Mouse (Mus musculus) lung, postnatal 14 days (tissue): ENCODE results near the gene Pde9a.
A peak's percentile ranks its signal among the peaks of the same experiment; 100 is the strongest.

Experiments used
- DNase-seq: peaks from one replicate; pipeline ENCODE4 v3.0.0; 2021

Gene Pde9a

GRCm38 (mm10) chr17:31389432-31390050, 3.5 kb downstream of the Pde9a start:
- DNase-seq: no peak

- peak; percentile 56 for DNase-seq
Observed at GRCm38 (mm10) chr17:31391462-31391861, 5.5 kb downstream of the Pde9a start.

DNA sequence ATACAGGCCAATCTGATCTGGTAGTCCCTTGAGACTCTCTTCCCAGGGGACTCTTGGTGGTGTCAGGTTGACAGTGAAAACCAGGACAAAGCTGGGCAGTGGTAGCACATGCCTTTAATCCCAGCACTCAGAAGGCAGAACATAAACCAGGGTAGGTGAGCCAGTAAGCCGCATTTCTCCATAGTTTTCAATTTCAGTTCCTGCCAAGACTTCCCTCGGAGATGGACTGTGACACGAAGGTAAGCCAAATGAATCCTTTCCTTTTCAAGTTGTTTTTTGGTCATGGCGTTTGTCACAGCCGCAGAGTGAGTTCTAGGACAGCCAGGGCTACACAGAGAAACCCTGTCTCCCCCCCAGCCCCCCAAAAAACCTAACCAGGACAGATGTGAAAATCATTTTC, 6.0 kb downstream of the Pde9a start:
- no peak for DNase-seq

GRCm38 (mm10) chr17:31393811-31394210, 7.8 kb downstream of the Pde9a start:
- DNase-seq: no peak

GRCm38 (mm10) chr17:31400294-31400693, 14.3 kb downstream of the Pde9a start:
- no peak for DNase-seq

GRCm38 (mm10) chr17:31401160-31401559, 15.2 kb downstream of the Pde9a start:
- DNase-seq: no peak

DNA sequence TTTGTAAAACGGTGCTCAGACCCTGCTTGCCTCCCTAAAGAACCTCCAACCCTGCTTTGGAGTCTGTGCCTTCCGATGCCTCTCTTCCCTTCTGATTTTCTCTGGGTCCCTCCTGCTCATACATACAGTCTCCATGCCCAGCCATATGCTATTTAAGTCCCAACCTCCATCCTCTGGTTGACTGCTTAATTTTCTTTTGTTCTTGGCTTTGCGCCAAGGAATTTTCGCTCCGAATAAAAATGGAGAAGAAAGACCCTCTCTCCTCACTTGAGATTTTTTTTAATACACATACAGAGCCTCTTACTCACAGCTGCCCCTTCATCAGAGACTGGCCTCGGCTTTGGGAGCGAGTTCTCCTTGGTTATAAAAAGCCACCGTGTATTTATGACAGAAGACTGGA, 16.7 kb downstream of the Pde9a start:
- DNase-seq: no peak

GRCm38 (mm10) chr17:31405694-31406227, 19.8 kb downstream of the Pde9a start:
- no peak for DNase-seq

DNA sequence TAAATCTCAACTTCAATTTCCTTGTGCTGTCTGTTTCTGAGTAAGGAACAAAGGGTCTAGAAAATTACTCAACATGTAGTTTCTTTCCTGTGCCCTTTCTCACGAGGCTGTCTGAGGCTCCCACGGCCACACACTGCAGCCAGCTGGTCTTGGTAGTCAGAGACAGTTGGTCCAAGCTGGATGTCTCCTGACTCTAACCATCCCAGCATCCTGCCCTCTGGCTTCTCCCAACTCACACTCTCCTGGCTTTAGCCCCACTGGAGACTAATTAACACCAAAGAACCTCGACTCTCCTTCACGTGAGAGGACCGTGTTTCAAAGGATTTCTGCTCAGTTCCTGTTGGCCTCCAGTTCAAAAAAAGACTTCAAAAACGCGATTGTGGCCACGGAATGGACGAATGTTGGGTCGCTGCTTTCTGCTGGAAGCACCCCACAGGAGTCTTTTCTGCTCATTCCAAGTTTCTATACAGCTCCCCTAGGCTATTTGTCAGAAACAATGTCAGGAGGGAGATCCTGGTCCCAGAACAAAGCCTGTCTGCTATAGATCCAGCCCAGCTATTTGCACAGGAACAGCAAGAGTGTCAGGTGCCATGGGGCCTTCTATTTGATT, 23.8 kb downstream of the Pde9a start:
- peak; percentile 45 for DNase-seq

DNA sequence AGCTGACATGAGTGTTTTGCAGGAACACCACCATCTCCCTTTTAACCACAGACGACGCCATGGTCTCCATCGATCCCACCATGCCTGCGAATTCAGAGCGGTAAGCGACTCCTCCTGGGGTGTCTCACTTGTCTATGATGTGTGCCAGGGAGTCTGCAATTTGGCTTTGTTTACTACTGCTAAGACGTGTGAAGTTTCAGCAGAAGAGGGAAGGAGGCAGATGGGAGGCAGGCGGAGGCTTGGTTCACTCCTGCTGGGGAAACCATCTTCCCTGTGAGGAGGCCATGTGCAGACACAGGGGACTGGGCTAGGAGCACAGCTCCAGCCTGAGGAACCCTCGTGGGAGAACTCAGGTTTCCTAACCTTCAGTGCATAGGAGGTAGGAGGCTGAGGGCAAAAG, 29.2 kb downstream of the Pde9a start:
- no peak for DNase-seq

DNA sequence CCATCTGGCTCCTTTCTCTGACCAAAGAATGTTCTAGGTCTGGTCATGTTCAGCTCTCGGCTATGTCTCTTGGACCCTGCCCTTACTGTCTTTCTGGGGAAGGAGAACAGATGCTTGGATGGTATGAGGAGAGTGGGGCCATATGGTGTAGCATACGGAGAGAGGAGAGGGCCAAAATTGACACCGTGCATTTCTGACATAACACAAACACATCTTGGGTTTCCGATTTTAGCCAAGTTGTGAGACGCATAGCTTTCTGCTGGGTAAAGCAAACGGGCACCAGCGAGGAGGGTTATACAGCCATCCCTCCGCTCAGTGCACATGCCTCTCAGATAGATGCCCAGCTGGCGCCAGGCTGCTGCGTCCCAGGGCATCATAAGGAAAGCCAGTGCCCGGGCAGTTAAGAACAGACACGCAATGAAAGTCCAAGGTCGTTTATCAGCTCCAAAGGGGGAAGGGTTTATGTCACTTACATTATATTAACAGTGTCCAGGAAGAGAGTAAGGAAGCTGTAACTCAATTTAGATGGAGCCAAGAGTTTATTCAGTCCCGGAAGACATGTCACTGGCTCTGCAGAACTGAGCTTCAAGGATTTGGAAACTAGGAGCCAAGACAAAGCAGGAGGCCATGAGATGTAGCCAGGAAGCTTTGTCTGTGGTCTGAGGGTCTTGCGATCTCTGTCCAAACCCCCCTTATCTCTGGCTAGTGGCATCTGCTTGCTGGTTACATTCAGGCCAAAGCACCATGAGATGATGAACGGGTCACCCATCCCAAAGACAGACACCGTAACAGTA, 33.0 kb downstream of the Pde9a start:
- DNase-seq: no peak

DNA sequence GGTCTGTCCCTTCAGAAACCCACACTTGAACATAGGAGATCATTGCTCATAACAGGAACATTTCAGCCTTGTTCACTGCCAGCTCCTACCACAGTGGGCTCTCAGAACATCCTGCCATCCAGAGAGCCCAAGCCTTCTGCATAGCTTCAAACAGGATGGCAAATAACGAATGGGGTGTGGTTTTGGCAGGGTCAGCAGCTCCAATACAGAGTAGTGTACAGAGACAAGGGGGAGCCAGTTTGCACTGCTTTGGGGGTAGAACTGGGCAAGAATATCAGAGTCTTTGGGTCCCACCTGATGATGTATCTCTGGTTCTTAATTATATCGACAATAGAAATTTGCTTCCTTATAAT, 33.6 kb downstream of the Pde9a start:
- DNase-seq: no peak

GRCm38 (mm10) chr17:31419995-31420394, 34.0 kb downstream of the Pde9a start:
- DNase-seq: no peak

GRCm38 (mm10) chr17:31420658-31421057, 34.6 kb downstream of the Pde9a start:
- DNase-seq: no peak

GRCm38 (mm10) chr17:31422381-31422780, 36.4 kb downstream of the Pde9a start:
- no peak for DNase-seq

DNA sequence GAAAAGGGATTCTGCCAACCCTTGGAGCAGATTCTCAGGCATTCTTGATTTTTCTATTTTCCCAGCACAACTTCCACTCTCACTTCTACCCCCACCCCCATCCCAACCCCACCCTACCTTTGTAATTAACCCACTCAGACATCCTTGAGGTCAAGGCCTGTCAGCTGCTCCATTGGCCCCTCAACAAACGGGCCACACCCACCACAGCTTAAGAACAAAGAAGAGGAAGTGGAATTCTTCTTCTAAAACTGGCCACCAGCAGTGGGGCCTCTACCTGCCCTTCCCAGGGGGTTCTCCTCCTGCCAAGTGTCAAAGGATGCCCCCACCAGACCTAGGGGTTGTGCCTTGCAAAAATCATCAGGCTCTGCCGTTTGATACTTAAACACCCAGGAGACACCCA, 37.0 kb downstream of the Pde9a start:
- no peak for DNase-seq

- no peak for DNase-seq
Observed at GRCm38 (mm10) chr17:31424358-31424757, 38.3 kb downstream of the Pde9a start.

GRCm38 (mm10) chr17:31424798-31425197, 38.8 kb downstream of the Pde9a start:
- no peak for DNase-seq

DNA sequence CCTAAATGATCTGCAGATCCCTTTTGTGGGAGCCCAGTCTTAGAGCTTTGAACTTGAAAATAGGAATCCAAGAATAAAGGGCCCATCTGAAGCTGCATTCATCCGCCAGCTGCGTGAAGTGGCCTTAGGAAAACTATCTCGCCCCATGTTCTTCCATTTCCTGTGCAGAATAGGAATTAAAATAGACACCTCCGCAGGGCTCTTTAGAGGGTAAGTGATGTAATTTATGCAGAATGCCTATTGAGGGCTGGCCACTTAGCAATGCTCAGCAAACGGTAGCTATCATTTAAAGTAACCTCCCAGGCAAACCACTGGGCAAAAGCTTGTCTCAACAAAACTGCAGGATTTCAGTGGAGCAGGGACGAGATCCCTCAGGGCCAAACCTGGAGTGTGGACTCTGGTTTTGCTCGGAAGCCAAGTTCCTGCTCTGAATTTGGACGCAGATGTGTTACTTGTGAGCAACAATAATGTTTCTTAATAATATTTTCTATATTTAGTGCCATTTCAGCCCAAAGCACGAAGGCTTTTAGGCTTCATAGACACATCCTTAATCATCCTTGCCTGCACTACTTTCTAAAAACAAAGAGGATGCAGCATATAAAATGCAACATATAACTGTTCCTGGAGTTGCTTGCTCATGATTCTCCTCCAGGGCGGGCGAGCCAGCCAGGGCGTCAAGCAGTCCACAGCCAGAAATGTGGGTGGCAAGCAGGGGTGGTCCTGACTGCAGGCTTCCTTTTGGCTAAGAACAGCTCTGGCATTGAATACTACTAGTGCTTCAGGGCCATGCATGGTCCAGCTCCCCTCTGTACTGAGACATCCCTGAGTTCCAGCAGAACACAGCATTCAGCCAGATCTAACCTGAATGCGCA, 40.1 kb downstream of the Pde9a start:
- DNase-seq: no peak

DNA sequence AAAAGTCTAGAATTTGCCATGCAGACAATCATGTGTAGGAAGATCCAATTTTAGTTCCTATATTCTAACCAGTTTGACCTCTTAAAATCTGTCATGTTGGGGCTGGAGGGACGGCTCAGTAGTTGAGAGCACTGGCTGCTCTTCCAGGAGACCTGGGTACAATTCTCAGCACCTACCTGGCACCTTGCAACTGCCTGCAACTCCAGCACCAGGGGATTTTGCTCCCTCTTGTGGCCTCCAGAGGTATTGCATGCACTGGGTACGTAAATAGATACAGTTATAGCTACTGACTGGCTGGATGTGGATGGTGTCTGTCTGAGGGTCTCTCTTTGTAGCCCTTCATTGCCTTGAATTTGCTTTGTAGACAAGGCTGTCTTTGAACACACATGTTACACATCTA, 43.4 kb downstream of the Pde9a start:
- DNase-seq: no peak

DNA sequence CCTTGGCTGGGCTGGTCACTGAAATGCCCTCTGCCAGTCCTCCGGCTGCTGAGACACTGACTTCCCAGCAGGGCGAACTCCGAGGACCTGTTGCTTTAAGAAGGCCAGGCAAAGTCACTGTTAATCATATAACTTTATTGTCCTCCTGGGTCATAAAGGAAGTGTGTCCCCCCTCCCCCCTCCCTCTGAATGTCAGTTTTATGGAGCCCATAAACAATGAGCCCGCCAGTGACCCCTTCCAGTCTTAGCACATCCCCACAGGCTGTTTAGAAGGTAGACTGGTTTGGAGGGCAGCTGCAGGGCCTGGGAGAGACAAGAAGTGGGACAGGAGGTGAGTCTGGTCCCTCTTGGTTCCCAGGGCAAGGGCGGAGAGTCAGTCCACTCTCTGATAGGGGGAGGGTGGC, 46.9 kb downstream of the Pde9a start:
- DNase-seq: no peak

- no peak for DNase-seq
Observed at GRCm38 (mm10) chr17:31433401-31433928, 47.5 kb downstream of the Pde9a start.
